Mouse (Mus musculus) thymus, adult 2 months (tissue): ENCODE data around the gene Zfp493.

Experiments used
- CTCF ChIP-seq: fragments of 200-500 bp; IDR thresholded peaks from 2 replicates; pipeline ENCODE4 v1.5.1; 2012; ENCODE audit warnings: mild to moderate bottlenecking, control low read depth, low read length, moderate library complexity, borderline replicate concordance; ENCODE audit not compliant: control insufficient read depth, poor library complexity, insufficient read depth; ENCODE audit errors: extremely low read depth
- POLR2A ChIP-seq: fragments of 200-500 bp; IDR thresholded peaks from 2 replicates; pipeline ENCODE4 v1.6.1; 2012; ENCODE audit warnings: mild to moderate bottlenecking, low read length, control low read depth, moderate library complexity; ENCODE audit not compliant: control insufficient read depth, poor library complexity, insufficient read depth; ENCODE audit errors: extremely low read depth

- TF ChIP-seq POLR2A (no peak), CTCF (no peak)
Measured at GRCm38 (mm10) chr13:67759966-67760365, 19.5 kb upstream of the Zfp493 start.
